Mouse (Mus musculus) heart, postnatal 0 days (tissue): ENCODE results near the gene Cpa1. TPM values are rescaled to one million over a fixed set of nuclear protein-coding genes. Genes with fewer than 3 reads are reported as not detected.
A peak's percentile ranks its signal among the peaks of the same experiment; 100 is the strongest.

Experiments
- ATAC-seq: fragments of 200-750 bp; cut with Nextera tagmentation; 2 replicates; pipeline ENCODE4 v1.8.0; 2017; ENCODE audit warnings: low read depth, moderate number of reproducible peaks, moderate library complexity; ENCODE audit not compliant: insufficient read depth
- DNase-seq: peaks from one replicate; pipeline ENCODE4 v3.0.0-alpha.2; 2016; ENCODE audit warnings: low spot score
- H3K27ac ChIP-seq: fragments of 300-500 bp; sonication (generic); 2 replicates; pipeline ENCODE4 v1.5.1; 2014; ENCODE audit warnings: low read depth, mild to moderate bottlenecking
- H3K27me3 ChIP-seq: fragments of 300-500 bp; sonication (generic); 2 replicates; pipeline ENCODE4 v1.6.1; 2014; ENCODE audit warnings: low read length, mixed read lengths; ENCODE audit not compliant: control insufficient read depth, insufficient read depth
- H3K36me3 ChIP-seq: fragments of 300-500 bp; sonication (generic); replicated peaks from 2 replicates; pipeline ENCODE4 v1.6.1; 2014; ENCODE audit warnings: low read length, mixed read lengths; ENCODE audit not compliant: control insufficient read depth, insufficient read depth
- H3K4me1 ChIP-seq: fragments of 300-500 bp; sonication (generic); 2 replicates; pipeline ENCODE4 v1.6.1; 2014; ENCODE audit warnings: antibody characterized with exemption; ENCODE audit not compliant: control insufficient read depth, insufficient read depth
- H3K4me2 ChIP-seq: fragments of 300-500 bp; sonication (generic); 2 replicates; pipeline ENCODE4 v1.6.1; 2014; ENCODE audit warnings: low read depth, mild to moderate bottlenecking, low read length, moderate library complexity
- H3K4me3 ChIP-seq: fragments of 300-500 bp; sonication (generic); 2 replicates; pipeline ENCODE4 v1.5.1; 2014; ENCODE audit warnings: low read depth, low read length
- H3K9ac ChIP-seq: fragments of 300-500 bp; sonication (generic); replicated peaks from 2 replicates; pipeline ENCODE4 v1.6.1; 2014; ENCODE audit warnings: low read depth, low read length, mixed read lengths
- H3K9me3 ChIP-seq: fragments of 300-500 bp; sonication (generic); replicated peaks from 2 replicates; pipeline ENCODE4 v1.6.1; 2016; ENCODE audit warnings: low read length; ENCODE audit not compliant: control insufficient read depth
- CTCF ChIP-seq: IDR thresholded peaks from 2 replicates; pipeline ENCODE4 v1.5.1; 2016; ENCODE audit warnings: antibody characterized with exemption, control low read depth, low read depth
- EP300 ChIP-seq: IDR thresholded peaks from 2 replicates; pipeline ENCODE4 v1.6.1; 2016; ENCODE audit warnings: antibody characterized with exemption, low read depth
- WGBS: fragments of 180-500 bp; shearing (Covaris S2); extraction: QIAGEN DNeasy Blood & Tissue Kit; methylation state at CpG from one replicate; pipeline ENCODE4 v1.1.7; 2014; 5-methylcytosine and 5-hydroxymethylcytosine counted together
- polyA plus RNA-seq: library from polyadenylated mRNA; unstranded; fragments of >200 nt; fragmentation: Nextera tagmentation; extraction: Ambion mirVana; gene quantifications from 2 replicates; pipeline ENCODE4 v1.2.1, GENCODE M21; 2015
- total RNA-seq: library from RNA; depleted of rRNA; stranded (reverse); fragments of >200 nt; gene quantifications from 2 replicates; pipeline ENCODE4 v1.2.3, GENCODE M21; 2014; ENCODE audit warnings: low replicate concordance; rRNA removed

Gene Cpa1
- total RNA-seq, result 11.5 and 16.8 TPM in 2 replicates
- 4.4 and 6.2 TPM in 2 replicates for polyA plus RNA-seq

GRCm38 (mm10) chr6:30638674-30639268, at the start of gene Cpa1:
Cpa1 (plus strand) TSS chr6:30639218.
- TF ChIP-seq CTCF (no peak), EP300 (no peak)
- H3K27me3 ChIP-seq, result no peaks in the 10 kb centered on the region
- 0 out of 2 replicates have a peak, but pooled peaks cover 10% of the 10 kb centered on the region for H3K4me1 ChIP-seq
- H3K27ac ChIP-seq, result no peak within 1 kb of the TSS
- no peak within 1 kb of the TSS for H3K4me3 ChIP-seq
- WGBS, result 50% methylated on average over 5 of the region's 5 CpGs
- H3K4me2 ChIP-seq, result no peak within 1 kb of the TSS
- no peaks in the 10 kb centered on the region for H3K9me3 ChIP-seq
- ATAC-seq (no peak), DNase-seq (no peak)
- H3K36me3 ChIP-seq, result no peaks in the 10 kb centered on the region
- H3K9ac ChIP-seq, result no peak within 1 kb of the TSS

GRCm38 (mm10) chr6:30589819-30590218, 49.2 kb upstream of the Cpa1 start:
- ATAC-seq, result no peak
- H3K27me3 ChIP-seq, result no peaks in the 10 kb centered on the region
- no peak overlapping the region for H3K4me2 ChIP-seq
- no peak overlapping the region for H3K9ac ChIP-seq
- no peak for DNase-seq
- no peak for TF ChIP-seq CTCF
- no peak for TF ChIP-seq EP300
- peaks cover 8% of the 10 kb centered on the region; the same call in 1 of the 2 replicates for H3K4me1 ChIP-seq
- no peaks in the 10 kb centered on the region for H3K36me3 ChIP-seq
- H3K4me3 ChIP-seq, result no peak overlapping the region
- 41% methylated on average over 2 of the region's 2 CpGs for WGBS
- peak overlapping the region; percentile 51; the same call in 1 of the 2 replicates for H3K27ac ChIP-seq
- no peaks in the 10 kb centered on the region for H3K9me3 ChIP-seq

- H3K27ac ChIP-seq, result no peak overlapping the region
- H3K4me3 ChIP-seq, result no peak overlapping the region
- ATAC-seq (no peak), DNase-seq (no peak)
- WGBS, result 64% methylated on average over 5 of the region's 5 CpGs
- H3K4me2 ChIP-seq, result no peak overlapping the region
- H3K36me3 ChIP-seq, result no peaks in the 10 kb centered on the region
- no peak for TF ChIP-seq CTCF
- no peak for TF ChIP-seq EP300
- peaks cover 8% of the 10 kb centered on the region; the same call in 1 of the 2 replicates for H3K4me1 ChIP-seq
- no peaks in the 10 kb centered on the region for H3K9me3 ChIP-seq
- no peaks in the 10 kb centered on the region for H3K27me3 ChIP-seq
- no peak overlapping the region for H3K9ac ChIP-seq
Measured at GRCm38 (mm10) chr6:30591851-30592404, 47.1 kb upstream of the Cpa1 start.

- Histone ChIP-seq H3K27ac (no peak overlapping the region), H3K4me2 (no peak overlapping the region), H3K9me3 (no peaks in the 10 kb centered on the region), H3K27me3 (no peaks in the 10 kb centered on the region), H3K4me3 (no peak overlapping the region), H3K36me3 (no peaks in the 10 kb centered on the region), H3K9ac (no peak overlapping the region), H3K4me1 (peaks cover 8% of the 10 kb centered on the region; the same call in 1 of the 2 replicates)
- ATAC-seq (no peak), DNase-seq (no peak)
- TF ChIP-seq CTCF (no peak), EP300 (no peak)
- 79% methylated on average over 10 of the region's 10 CpGs for WGBS
Measured at GRCm38 (mm10) chr6:30592417-30592974, 46.5 kb upstream of the Cpa1 start.

GRCm38 (mm10) chr6:30594364-30594763, 44.7 kb upstream of the Cpa1 start:
- Histone ChIP-seq H3K9ac (no peak overlapping the region), H3K4me2 (no peak overlapping the region), H3K36me3 (no peaks in the 10 kb centered on the region), H3K27ac (no peak overlapping the region), H3K9me3 (no peaks in the 10 kb centered on the region), H3K4me1 (peaks cover 7% of the 10 kb centered on the region; the same call in 1 of the 2 replicates), H3K4me3 (no peak overlapping the region), H3K27me3 (no peaks in the 10 kb centered on the region)
- no peak for TF ChIP-seq CTCF
- TF ChIP-seq EP300, result no peak
- DNase-seq (no peak), ATAC-seq (no peak)
- WGBS, result 56% methylated on average over 7 of the region's 7 CpGs
